Mouse (Mus musculus) embryo, embryonic 11 days (tissue): ENCODE results near the gene Fcer1g.

Experiments
- DNase-seq: peaks from one replicate; pipeline ENCODE4 v3.0.0-alpha.2; 2015

The Fcer1g gene

DNA sequence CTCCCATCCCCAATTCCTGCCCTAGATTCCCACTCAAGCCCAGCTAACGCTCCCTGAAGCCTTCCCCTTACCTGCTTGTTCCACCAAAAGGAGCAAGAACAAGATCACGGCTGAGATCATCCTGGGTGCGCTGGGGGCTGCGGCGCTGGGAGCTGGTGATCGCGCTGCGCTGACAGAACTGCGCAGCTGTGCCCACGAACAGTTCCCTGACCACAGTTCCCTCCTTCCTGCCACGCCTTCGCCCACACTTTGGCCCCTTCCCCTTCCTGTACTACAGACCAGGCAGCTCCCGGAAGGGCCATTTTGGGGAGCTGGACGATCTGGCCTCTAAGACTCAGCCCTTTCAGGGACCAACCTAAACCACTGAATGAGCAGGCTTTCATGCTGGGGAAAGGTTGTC is at the start of gene Fcer1g:
Gene Fcer1g, minus strand, starts transcription at position 240 of the 400 bp plus-strand sequence.
- DNase-seq, result no peak

DNA sequence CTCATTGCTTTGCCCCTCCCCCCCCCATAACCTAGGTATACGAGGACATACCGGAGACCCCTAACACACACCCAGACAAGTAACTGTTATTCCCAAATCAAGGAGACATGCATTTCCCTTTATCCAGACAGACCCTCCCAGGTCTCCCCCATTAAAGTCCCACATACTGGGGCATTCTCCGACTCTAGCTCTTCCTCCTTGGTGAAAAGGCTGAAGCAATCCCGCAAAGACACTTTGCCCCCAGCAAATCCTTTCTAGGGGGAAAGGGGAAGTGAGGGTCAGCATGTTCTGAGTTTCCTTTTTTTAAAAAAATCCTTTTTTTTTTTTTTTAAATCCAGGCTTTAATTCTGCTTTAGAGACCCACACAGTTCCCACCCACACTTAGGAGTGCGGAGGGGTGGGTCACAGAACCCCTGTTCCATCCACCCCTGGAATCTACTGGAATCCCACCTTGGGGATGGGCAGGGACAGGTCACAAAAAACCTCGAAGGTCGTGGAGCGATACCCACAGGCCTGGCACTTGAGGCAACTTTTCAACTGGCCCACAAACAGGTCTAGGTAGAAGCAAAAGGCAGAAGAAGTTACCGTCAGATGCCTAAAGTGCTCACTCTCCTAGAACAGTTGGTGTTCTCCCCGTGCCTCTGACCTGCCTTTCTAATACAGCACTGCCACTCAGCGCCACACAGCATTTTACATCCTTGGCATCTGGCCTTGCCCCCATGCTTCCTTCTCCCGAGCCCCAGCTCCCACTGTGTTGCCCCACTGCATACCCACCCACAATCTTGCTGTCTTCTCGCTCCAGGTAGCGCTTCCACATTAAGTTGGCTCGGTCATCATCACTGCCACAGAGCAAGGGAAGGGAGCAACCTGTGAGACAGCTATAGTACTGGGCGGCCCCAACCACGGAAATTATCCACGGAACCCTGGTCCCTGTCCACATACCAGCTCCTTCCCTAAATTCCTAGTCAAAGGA is 49.3 kb upstream of the Fcer1g start:
- DNase-seq, result no peak

DNA sequence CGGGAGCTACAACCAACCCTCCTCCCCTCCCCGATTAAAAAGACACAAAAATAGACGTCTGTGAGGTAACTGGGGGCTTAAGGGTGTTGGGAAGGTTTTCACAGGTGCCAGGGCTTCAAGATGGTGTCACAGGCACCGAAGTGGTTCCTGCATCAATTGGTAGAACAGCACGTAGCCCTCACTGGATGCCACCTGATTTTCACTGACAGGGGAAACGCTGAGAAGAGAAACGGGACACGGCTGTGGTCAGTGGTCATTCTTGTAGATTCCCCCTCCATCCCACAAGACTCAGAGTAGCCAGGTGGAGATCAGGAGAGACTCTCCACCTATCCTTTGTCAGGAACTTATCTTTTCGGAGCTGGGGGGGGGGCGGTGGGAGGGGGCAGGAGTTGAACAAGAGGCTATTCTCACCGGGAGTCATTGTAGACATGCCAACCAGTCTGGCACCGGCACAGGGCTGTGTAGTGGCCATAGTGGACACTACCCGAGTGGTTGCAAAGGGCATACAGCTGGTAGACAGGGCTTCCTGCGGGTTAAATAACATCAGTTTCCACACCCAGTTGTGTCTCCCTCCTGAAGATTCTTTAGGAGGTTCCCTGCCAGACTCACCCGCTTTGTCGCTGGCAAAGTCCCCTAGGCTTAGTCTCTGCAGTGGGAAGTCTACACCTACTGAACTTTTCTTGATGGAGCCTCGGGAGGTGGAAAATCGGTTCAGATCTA is 48.1 kb upstream of the Fcer1g start:
- DNase-seq, result no peak

DNA sequence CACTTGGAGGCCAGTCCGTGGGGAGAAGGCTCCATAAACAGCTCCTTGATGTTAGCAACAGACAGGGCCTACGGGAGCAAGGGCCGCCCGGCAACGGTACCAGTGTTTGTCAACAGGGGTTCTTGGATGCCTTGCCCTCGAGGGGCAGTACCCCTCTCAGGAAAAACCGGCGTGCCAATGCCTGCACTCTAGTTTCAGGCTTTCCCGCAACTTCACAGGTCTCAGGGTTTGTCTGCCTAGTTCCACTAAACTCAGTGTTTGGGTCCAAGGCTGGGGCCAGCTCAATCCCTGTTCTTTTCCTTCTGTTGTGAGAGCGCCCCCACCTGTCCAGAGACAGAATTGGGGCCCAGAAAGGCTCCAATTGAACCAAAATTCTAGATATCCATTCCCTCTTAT is 47.4 kb upstream of the Fcer1g start:
- peak; percentile 82 for DNase-seq

DNA sequence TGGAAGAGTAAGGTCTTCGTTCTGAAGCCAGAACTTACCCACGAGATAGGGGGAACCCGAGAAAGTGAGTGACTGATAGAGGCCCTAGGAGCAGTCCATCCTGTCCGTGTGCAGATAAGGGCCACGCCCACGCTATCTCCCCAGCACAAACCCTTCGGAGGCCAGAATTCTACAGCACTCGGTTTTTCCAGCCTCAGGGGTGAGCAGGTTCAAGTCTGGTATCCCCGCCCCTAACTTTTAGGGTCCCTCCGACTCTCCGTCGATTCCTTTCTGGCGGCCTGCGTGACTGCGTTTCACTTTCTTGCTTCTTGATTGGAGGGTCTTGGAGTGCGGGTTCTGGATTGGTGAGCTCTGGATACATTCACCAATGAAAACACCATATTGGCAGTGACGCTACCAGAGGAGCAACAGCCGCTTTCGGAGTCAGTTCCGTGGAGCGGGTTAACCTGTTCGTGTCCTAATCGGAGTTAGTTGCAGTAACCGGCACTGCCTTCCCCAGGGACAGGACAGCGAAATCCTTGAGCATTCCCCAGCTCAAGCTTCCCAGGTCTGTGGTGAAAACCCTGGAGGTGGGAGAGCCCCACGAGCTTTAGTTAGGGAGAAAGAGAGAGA is 46.9 kb upstream of the Fcer1g start, which contains the start of gene Ppox:
Gene Ppox, minus strand, starts transcription at position 271 of the 612 bp plus-strand sequence.
- peak; percentile 95 for DNase-seq

DNA sequence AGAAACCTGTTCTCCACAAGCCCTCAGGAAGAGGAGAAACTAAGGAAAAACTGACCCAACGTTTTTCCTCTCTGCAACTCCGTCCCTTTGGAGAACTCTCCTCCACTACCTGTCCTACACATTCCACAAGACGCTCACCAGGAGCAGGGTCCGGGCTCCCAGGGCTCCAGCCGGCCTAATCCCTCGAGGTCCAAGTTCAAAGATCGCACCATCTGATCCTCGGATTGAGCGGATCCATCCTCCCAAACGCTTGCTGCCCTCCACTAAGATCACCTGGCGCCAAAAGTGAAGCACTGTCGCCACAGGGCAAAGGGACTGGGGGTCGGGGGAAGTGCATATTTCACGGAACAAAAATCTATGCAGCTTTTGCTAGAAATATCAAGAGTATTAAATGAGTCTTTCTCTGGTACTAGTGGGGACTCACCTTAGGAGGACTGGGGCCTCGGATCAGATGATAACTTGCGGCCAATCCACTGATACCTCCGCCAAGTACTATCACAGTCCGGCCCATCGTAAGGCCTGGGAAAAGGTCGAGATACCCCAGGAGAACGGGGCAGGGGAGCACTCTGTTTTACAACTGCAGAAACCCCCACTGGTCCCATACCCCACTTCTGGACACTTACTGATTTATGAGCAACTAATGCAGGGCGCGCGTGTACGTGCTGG is 46.2 kb upstream of the Fcer1g start:
- DNase-seq, result no peak

DNA sequence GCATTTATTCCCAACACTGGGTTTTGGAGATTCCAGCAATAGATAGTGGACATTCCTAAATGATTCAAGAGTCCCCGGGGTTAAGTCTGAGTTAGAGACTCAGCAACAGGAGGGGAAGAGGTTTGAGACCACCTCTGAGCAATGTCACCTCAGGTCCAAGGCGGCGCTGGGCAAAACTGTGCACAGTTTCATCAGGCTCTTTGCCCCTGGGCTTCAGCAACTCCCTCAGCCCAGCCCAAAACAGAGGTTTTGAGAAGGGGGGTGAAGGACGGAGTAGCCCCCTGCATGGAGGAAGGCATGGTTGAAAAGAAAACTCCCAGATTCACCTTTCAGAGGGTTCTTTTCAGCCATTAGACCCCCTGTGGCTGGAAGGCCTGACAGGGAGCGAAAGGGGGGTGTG is 45.6 kb upstream of the Fcer1g start:
- no peak for DNase-seq

DNA sequence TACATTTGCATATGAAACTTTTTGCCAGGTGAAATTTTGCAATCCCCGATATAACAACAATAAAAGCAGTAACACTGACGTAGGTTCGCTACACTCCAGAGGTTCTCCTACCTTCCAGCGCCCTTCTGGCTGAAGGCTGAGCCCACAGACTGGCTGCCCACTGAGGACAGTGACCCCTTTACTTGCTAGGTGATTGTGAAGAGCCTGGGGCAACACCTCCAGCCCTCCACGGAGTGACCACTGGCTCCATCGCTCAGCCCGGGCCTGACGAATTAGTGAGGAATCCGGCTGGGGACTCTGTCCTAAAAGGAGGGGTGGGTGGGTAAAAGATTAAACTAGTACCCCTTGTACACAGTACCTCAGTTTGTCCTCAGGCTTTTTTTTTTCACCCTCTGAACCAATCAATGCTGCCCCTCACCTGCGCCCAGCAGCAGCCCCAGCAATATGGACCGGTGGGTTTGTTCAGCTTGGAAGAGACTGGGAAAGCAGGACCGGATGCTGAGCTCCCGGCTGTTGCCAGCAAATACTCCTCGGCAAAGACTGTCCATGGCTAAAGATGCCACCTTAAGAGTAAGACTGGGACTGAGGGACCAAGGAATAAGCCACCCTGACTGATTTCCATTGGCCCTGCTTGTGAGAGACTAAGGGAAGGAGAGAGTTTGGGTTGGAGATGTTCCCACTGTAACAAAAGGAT is 45.0 kb upstream of the Fcer1g start:
- DNase-seq, result no peak

DNA sequence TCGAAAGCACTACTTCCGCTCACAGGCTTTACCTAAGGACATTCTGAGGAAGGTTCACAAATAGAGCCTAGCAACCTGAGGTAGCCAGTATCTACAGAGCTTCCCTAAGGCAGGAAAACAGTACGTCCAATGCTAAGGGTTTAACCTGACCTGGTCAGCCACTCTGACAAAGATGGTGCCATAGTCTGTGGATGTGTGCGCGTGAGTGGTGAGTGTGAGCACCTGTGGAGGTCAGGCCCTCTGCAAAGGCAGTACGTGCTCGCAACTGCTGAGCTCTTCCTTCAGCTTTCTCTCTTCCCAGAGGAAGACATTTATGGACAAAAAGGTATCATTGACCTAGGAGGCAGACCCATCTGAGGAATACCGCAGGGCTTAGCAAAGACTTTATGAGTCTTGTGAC is 44.3 kb upstream of the Fcer1g start:
- DNase-seq, result no peak

DNA sequence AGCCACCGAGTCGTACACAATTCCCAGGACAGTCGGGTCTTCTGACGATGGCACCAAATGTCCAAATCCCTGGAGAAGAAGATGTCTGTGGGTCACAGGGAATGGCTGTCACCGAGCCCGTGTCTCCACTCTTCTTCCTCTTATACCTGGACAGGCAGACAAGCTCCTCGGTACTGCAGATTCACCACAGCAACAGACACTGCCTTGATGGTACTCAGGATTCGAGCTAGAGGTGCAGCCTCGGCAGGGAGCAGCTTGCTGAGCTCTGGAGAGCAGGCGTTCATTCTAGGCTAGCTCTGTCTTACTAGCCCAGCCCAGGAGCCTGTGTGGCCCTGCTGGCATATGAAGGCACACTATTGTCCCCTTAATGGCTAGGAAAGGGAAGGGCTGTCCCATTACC is 43.6 kb upstream of the Fcer1g start:
- no peak for DNase-seq

DNA sequence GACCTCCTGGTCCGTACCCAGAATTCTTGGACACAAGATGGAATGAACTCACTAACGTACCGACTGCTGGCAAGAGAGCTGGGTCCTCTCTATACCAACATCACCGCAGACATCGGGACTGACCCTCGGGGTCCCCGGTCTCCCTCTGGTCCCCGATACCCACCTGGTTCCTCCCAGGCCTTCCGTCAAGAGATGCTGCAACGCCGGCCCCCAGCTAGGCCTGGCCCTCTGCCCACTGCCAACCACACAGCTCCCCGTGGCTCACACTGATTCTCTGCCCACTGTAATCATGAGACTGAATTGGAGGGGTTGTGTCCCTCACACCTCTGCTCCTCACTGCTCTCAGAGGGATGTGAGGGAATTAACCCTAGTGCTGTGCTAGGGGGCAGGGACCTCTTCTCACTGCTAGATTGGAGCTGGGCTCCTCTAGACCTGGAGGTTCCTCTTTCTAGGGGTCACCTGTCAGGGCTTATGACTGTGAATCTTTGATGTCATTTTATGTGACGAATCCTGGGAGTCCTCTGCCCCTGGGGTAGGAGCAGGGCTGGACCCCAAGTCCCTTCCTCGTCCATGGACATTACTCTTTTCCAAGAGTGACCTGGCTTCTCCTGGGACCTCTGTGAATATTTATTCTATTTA is 42.1 kb upstream of the Fcer1g start:
- no peak for DNase-seq

DNA sequence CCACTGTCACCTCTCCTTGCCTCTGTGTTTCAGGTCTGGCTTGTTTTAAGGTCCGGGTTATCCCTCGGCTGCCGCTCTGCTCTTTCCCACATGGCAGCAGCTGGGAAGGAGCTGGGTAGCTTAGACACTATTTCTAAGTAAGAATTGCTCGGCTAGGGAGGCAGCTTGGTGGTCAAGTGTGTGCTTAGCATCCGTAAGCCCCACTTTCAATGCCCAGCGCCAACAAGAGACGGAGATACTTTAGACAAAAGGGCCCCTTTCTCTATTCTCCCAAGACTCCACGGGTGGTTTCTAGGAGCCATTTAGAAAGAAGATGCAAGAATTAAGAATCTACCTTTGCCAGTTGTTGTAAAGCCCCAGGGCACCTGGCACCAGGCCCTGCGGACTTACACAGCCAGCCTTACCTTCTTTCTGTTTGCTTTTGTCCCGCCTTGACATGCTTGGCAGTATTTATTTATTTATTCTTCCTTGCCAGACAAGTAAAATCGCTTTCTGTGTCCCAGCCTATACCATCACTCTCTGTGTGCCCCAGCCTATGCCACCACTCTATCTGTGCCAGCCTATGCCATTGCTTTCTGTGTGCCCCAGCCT is 41.1 kb upstream of the Fcer1g start:
- no peak for DNase-seq

DNA sequence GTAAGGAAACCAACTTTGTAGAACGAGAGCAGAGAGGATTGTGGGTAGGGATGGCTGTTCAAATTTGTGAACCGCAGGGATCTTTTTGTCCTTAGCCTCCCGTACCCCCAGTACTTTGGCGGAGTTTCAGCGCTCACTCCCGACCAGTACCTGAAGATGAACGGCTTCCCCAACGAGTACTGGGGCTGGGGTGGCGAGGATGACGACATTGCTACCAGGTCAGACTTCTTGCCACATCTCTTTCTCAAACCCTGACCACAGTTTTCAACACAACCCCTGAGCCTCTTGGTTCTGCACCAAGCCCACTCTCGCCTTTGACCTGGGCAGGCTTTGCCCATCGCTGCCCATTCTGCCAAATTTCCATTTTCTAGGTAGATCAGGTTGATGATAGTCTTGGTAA is 40.0 kb upstream of the Fcer1g start:
- no peak for DNase-seq

DNA sequence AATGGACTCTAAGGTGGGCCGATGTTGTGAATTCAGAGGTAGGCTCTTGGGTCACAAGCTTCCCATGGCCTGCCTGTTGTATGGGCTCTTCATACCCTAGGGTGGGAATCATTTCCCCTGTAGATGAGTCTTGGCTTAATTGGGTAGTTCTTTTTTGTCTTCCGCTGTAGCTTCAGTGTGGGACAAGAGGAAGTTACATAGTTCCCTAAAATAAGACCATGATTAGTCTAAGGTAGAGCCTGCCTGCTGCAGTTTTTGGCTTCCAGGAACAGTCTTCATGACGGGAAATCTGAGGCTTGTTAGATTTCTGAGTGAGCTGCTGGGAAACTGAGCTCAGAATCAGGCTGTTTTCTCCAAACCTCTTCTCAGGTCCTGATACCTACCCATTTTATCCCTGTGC is 37.9 kb upstream of the Fcer1g start:
- no peak for DNase-seq

DNA sequence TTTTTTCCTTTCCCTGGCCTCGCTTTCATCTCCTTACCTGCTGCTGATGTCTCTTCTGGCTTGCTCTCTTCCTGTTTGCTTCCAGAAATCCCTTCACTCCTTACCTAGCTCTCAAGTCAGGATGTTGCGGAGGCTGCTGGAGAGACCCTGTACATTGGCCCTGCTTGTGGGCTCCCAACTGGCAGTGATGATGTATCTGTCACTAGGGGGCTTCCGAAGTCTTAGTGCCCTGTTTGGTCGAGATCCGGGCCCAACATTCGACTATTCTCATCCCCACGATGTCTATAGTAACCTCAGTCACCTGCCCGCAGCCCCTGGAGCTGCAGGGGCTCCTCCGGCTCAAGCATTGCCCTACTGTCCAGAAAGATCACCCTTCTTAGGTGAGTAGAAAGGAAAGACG is 37.5 kb upstream of the Fcer1g start:
- DNase-seq, result no peak

DNA sequence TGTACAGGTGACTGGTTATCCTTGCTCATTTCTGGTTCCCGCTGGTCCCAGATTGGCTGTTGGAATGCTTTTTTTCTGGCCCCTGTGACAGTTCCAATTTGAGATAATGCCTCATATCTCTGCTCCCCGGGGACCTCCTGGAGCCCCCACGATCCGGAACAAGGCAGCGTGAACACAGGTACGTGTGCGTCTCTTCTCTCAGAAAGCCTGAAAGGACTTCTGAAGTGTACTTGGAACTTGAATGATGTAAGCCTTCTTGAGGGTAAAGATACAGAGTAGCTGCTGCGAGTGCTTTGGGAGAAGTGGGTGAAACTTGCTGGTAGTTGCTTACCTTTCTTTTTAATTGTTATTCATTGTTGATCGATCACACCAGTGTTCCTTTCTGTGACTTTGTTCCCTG is 37.0 kb upstream of the Fcer1g start:
- DNase-seq, result no peak

DNA sequence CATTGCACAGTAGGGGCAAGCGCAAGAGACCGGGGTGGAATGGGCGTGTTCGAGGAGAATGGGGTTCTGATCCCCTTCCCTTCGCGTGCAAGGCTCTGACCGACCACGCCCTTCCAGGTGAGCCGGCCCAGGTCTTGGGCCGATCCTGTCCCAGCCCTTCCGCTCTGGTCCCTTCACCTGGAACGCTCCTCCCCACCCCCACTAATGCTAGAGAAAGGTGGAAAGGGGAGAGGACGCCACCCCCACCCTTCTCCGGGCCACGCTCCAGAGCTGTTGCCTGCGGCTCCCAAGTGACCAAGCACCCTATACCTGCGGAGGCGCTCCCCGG is 36.4 kb upstream of the Fcer1g start:
- DNase-seq, result peak; percentile 44

DNA sequence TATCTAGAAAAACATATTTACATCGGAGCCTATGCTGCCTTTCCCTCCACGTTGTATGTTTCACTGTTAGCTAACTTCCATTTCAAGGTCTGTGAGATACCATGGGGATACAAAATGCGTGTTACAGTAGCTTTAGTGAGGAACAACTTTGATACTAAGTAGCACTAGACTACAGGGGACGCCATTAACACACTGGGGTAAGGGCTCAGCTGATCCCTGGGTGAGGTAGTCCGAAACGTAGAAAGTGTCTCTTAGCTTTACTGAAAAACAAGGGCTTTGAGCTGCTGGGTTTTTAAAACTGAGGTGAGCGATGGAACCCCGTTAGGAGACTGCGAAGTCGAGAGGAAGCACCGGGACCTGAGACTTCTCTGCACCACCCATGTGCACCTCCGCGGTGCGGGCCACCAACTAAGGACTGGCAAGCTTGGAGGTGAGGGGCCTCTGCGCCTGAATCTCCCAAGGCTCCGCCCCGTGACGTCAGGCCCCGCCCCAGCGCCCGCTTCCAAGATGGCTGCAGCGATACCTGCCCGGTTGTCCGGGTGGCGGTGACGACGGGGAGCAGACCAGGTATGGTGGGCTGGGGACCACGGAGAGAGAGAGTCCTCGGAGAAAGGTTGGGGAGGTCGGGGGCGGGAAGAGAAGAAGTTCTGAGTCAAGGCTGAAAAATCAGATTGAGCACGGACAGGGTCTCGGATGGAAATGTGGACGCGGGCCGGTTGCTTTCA is 35.8 kb upstream of the Fcer1g start, which contains the start of gene B4galt3:
Gene B4galt3, plus strand, starts transcription at position 481 of the 725 bp plus-strand sequence.
- DNase-seq, result peak; percentile 95

DNA sequence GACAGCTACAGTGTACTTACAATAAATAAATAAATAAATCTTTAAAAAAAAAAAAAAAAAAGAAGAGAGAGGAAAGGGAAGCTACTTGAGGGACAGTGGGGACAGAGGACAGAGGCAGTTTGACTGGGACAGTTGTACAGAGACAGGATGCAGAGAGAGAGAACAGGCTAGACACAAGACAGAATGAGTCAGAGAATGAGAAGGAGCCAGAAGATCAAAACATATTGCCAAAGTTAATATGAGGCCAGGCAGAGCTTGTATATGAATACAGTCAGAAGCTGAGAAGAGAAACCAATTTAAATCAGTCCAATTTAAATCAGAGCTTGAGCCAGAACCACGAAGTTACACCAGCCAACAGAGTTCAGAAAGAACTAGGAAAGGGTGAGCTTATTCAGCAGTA is 34.2 kb upstream of the Fcer1g start:
- DNase-seq, result no peak

DNA sequence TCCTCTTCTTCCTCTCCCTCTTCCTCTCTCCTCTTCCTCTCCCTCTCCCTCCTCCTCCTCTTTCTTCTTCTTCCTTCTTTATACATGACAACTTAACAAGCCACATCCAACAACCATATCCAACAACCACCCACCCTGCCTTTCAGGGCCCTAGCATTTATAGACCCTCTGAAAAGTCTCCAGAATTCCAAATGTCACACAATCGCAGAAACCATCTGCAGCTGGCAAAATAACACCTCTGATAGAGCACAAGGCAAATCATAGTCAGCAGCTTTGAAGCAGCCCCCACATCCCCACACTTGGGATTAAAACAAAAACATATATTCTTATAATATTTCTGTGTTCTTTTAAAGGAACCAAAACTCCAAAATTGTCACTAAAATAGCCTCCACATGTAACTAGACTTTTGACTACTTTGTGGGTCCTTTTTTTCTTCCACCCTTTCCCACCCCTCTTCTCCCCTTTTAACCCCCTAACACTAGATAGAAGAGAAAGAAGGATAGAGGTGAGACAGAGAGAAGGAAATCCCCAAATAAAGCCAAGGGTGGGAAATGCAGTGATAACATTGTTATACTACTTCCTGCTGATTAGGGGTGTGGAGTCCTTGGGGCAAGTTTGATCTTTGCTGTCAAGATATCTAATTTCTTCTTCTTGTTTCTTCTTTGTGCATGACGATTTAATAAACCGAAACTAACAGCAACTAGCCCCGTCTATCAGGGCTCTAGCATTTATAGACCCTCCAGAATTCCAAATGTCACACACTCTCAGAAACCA is 32.0 kb upstream of the Fcer1g start:
- DNase-seq, result no peak
